Mouse (Mus musculus) ES-E14 (cell line): ENCODE results near the gene E130114P18Rik. TPM values are rescaled to one million over a fixed set of nuclear protein-coding genes. Genes with fewer than 3 reads are reported as not detected.

Source experiments
- DNase-seq: peaks from one replicate; pipeline ENCODE4 v3.0.0-alpha.2; 2013; ENCODE audit warnings: low read depth, low spot score
- H3K27ac ChIP-seq: 2 replicates; pipeline ENCODE4 v1.5.1; 2012; ENCODE audit warnings: low read depth, mild to moderate bottlenecking, low read length, moderate library complexity, mixed read lengths; ENCODE audit not compliant: poor library complexity, insufficient read depth, severe bottlenecking
- H3K36me3 ChIP-seq: 2 replicates; pipeline ENCODE4 v1.6.1; 2012; ENCODE audit warnings: mild to moderate bottlenecking, low read length, moderate library complexity, mixed read lengths; ENCODE audit not compliant: control insufficient read depth, poor library complexity, insufficient read depth, severe bottlenecking
- H3K4me1 ChIP-seq, 2 experiments: fragments of 150-350 bp in 1 of 2; sonication (generic) in 1 of 2; 2 replicates each; pipeline ENCODE4 v1.6.1; 2012; ENCODE audit warnings: low read length in 2 of 2, mild to moderate bottlenecking in 1 of 2, mixed read lengths in 1 of 2; ENCODE audit not compliant: control insufficient read depth in 2 of 2, insufficient read depth in 2 of 2, poor library complexity in 1 of 2
- H3K4me3 ChIP-seq, 2 experiments: fragments of 150-350 bp in 1 of 2; sonication (generic) in 1 of 2; 2 replicates each; pipeline ENCODE4 v1.5.1; 2012; ENCODE audit warnings: low read length in 2 of 2, low read depth in 1 of 2, mild to moderate bottlenecking in 1 of 2, mixed read lengths in 1 of 2; ENCODE audit not compliant: insufficient read depth in 1 of 2, poor library complexity in 1 of 2, severe bottlenecking in 1 of 2
- H3K9ac ChIP-seq: 2 replicates; pipeline ENCODE4 v1.6.1; 2012; ENCODE audit warnings: low read depth, mild to moderate bottlenecking, low read length, mixed read lengths; ENCODE audit not compliant: poor library complexity, insufficient read depth, severe bottlenecking
- H3K9me3 ChIP-seq: fragments of 150-350 bp; sonication (generic); 2 replicates; pipeline ENCODE4 v1.6.1; 2012; ENCODE audit warnings: low read depth, mild to moderate bottlenecking, low read length; ENCODE audit not compliant: control insufficient read depth, insufficient read depth
- CHD2 ChIP-seq: IDR thresholded peaks from 2 replicates; pipeline ENCODE4 v1.6.1; 2014; ENCODE audit warnings: mild to moderate bottlenecking, low read depth, low read length, inconsistent platforms
- HCFC1 ChIP-seq: IDR thresholded peaks from 2 replicates; pipeline ENCODE4 v1.6.1; 2012; ENCODE audit warnings: low read length, inconsistent platforms, borderline replicate concordance; ENCODE audit not compliant: insufficient read depth
- MAFK ChIP-seq: IDR thresholded peaks from 2 replicates; pipeline ENCODE4 v1.6.1; 2014; ENCODE audit warnings: mild to moderate bottlenecking, low read depth, low read length, inconsistent platforms; ENCODE audit not compliant: insufficient read depth
- ZC3H11A ChIP-seq: IDR thresholded peaks from 2 replicates; pipeline ENCODE4 v1.6.1; 2012; ENCODE audit warnings: low read depth, mild to moderate bottlenecking, inconsistent platforms, low read length, borderline replicate concordance
- ZNF384 ChIP-seq: IDR thresholded peaks from 2 replicates; pipeline ENCODE4 v1.6.1; 2012; ENCODE audit warnings: low read depth, low read length, inconsistent platforms
- in situ Hi-C, 2 experiments: fragments of 600-800 bp; cut with MboI; formaldehyde crosslinking; loops; one replicate each; pipeline ENCODE4 v1.15.1; 2025; ENCODE audit warnings: low sequenced_read_pairs in 2 of 2, inconsistent platforms in 1 of 2; ENCODE audit not compliant: unreplicated experiment in 2 of 2
- total RNA-seq: library from RNA; depleted of rRNA; stranded (reverse); fragments of 300-350 nt; gene quantifications from 2 replicates; pipeline ENCODE4 v1.2.3, GENCODE M21; 2012

E130114P18Rik gene
- total RNA-seq, 1 experiment = not detected

DNA sequence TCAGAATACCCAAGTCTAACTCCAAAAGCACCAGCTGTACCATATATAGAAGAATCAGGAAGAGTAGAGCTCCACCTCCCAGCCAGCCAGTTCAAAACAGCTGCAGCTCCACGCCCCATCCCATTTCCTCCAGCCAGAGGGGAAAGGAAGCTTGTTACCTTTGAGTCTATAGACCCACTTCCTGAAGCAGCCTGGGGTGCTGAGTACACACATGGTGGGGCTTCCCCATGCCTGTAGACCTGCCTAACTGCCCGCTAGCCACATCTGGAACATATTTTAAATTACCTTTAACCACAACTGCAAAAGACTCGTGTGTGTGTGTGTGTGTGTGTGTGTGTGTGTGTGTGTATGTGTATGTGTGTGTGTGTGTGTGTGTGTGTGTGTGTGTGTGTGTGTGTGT, 120.3 kb downstream of the E130114P18Rik start:
- Histone ChIP-seq H3K9ac (no peak overlapping the region), H3K4me1 (no peaks in the 10 kb centered on the region), H3K36me3 (no peaks in the 10 kb centered on the region), H3K27ac (no peak overlapping the region), H3K4me3 (no peak overlapping the region), H3K9me3 (no peaks in the 10 kb centered on the region)
- TF ChIP-seq ZNF384 = no peak
- TF ChIP-seq MAFK = no peak
- in situ Hi-C loops = no loop called here
- DNase-seq = no peak

DNA sequence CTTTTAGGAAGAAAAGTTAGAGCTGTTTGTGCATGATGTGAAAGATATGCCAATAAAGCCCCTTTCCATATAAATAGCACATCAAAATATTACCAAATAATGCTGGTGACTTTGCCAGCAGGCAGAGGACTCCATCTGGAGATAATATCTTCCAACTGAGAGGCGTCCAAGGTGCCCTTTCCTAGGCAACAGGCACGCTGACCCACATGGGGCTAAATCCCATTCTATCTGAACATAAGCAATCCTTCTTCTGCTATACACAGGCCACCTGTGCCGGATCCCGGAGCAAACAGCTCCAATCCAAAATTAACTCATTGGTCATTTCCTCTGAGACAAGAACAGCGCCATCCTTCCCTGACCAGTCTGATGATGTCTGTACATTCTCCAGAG, 128.3 kb downstream of the E130114P18Rik start:
- Histone ChIP-seq H3K9me3 (no peaks in the 10 kb centered on the region), H3K36me3 (no peaks in the 10 kb centered on the region), H3K27ac (no peak overlapping the region), H3K9ac (no peak overlapping the region), H3K4me1 (no peaks in the 10 kb centered on the region), H3K4me3 (no peak overlapping the region)
- in situ Hi-C loops = no loop called here
- no peak for DNase-seq
- TF ChIP-seq ZC3H11A (no peak), CHD2 (no peak)

DNA sequence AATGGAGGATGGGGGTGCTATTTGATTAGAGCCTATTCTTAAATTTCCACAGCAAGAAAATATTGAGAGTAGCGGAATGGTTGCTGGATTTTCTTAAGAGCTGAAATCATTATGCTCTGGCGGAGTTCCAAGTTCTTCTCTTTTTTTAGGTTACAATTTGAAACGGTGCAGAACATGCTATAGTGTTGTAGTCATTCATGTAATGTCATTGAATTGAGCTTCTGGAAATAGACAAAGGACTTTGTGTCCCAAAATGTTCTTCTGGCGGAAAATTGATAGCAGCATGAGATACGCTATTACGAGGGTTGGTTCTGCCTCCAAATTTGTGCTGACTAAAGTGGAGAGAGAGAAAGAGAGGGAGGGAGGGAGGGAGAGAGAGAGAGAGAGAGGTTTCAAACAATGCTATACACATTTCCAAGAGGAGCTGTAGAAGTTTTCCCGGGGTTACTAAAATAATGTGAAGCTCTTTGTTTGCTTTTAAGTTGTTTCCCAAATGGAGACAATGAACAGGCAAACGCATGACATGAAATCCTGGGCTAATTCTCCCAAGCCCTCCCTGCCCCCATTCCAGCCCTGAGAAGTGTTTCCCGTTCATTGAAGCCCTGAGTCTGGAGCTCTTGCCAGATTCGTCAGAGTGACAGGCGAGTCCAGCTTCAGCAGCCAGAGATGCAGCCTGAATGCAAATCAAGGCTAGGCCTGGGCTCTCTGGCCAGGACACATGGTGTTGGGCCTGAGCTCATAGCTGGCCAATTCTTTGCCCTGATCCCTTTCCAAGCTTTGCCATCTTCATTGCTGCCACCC, 128.9 kb downstream of the E130114P18Rik start:
- Histone ChIP-seq H3K4me3 (no peak overlapping the region), H3K9me3 (no peaks in the 10 kb centered on the region), H3K9ac (no peak overlapping the region), H3K4me1 (no peaks in the 10 kb centered on the region), H3K36me3 (no peaks in the 10 kb centered on the region), H3K27ac (no peak overlapping the region)
- in situ Hi-C loops = no loop called here
- TF ChIP-seq ZNF384 = no peak
- TF ChIP-seq MAFK = no peak
- TF ChIP-seq HCFC1 = no peak
- no peak for TF ChIP-seq ZC3H11A
- no peak for TF ChIP-seq CHD2
- DNase-seq = no peak

DNA sequence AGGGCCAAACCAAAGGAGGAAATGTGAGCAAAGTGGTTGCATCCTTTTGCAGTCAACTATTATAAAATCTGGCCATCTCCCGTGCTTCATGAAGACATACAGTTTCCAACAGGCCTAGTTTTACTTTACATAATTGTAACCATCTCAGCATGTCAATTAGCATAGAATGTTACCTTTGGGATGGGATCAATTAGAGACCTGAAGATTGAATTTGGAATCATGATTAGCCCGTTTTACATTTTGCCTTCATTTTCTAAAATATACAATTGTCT, 129.5 kb downstream of the E130114P18Rik start:
- no peak overlapping the region for H3K4me3 ChIP-seq
- H3K9ac ChIP-seq = no peak overlapping the region
- TF ChIP-seq ZC3H11A = no peak
- no peak for TF ChIP-seq CHD2
- no peak for TF ChIP-seq HCFC1
- no peak for TF ChIP-seq ZNF384
- no peak for TF ChIP-seq MAFK
- in situ Hi-C loops = no loop called here
- no peak overlapping the region for H3K27ac ChIP-seq
- H3K36me3 ChIP-seq = no peaks in the 10 kb centered on the region
- H3K4me1 ChIP-seq = no peaks in the 10 kb centered on the region
- no peak for DNase-seq
- H3K9me3 ChIP-seq = no peaks in the 10 kb centered on the region

DNA sequence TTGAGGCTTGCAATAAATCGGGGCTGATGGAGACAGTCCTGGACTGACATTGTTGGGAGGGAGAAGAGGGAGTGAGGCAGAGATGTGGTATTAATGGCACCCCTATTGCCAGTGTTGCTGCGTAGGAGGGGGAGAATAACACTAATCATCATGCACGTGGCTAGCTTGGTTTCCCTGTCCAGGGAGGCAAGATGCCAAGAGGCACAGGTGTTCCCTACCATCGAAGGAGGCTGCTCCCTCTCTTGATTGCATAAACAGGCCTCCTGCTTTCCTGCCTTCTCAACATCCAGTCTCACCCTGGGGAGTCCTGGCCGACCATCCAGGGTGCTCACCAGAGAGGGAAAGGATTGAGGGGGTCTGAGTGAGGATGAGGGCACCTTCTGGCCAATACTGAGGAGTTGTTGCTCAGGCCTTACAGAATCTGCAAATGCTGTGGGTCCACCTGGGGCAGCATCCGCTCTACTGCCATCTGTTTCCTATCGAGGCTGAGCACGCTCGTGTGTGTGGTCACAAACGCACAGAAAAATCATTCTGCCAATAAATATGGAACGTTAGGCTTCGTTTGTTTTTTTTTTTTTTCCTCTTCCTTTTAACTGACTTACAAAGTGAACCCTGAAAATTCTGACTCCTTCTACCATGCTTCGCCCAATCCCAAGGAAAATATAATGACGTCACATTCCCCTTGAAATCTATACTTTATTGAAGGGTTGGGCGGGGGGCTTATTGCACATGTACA, 130.0 kb downstream of the E130114P18Rik start:
- Histone ChIP-seq H3K27ac (no peak overlapping the region), H3K9ac (no peak overlapping the region), H3K36me3 (no peaks in the 10 kb centered on the region), H3K4me1 (no peaks in the 10 kb centered on the region), H3K9me3 (no peaks in the 10 kb centered on the region), H3K4me3 (no peak overlapping the region)
- DNase-seq = no peak
- in situ Hi-C loops = no loop called here
- TF ChIP-seq ZNF384 = no peak
- no peak for TF ChIP-seq ZC3H11A
- TF ChIP-seq HCFC1 = no peak
